Mouse (Mus musculus): ENCODE results near the gene Il15ra.

GRCm38 (mm10) chr2:11718573-11718972, 13.5 kb downstream of the Il15ra start:
- TF ChIP-seq CTCF (IDR thresholded peaks at IDR 0.05; ENCODE audit: insufficient read depth, low read length): no peak
- TF ChIP-seq POLR2A (IDR thresholded peaks at IDR 0.05; ENCODE audit: borderline replicate concordance, extremely low read depth, low read depth, low read length): no peak

Measured in lung, adult 2 months (tissue).